Mouse (Mus musculus) mammary gland, adult 2 months (tissue): ENCODE data around the gene Nyap2. TPM values are rescaled to one million over a fixed set of nuclear protein-coding genes. Genes with fewer than 3 reads are reported as not detected.

Source experiments
- polyA plus RNA-seq: library from polyadenylated mRNA; depleted of rRNA; stranded (reverse); fragments of >200 nt; gene quantifications from 2 replicates; pipeline ENCODE4 v1.2.3, GENCODE M21; 2012; ENCODE audit warnings: low replicate concordance; rRNA removed

The Nyap2 gene
- polyA plus RNA-seq = not detected in 2 replicates

GRCm38 (mm10) chr1:81076831-81077664, at the start of gene Nyap2:
TSS of gene Nyap2 (plus strand) at chr1:81076950.

